Mouse (Mus musculus) kidney, postnatal 10 days (tissue): Measurements from ENCODE around the gene Ccn1.
A peak's percentile ranks its signal among the peaks of the same experiment; 100 is the strongest.

ENCODE experiments used
- DNase-seq: peaks from one replicate; pipeline ENCODE4 v3.0.0; 2021; ENCODE audit warnings: mixed read lengths

Ccn1 gene

DNA sequence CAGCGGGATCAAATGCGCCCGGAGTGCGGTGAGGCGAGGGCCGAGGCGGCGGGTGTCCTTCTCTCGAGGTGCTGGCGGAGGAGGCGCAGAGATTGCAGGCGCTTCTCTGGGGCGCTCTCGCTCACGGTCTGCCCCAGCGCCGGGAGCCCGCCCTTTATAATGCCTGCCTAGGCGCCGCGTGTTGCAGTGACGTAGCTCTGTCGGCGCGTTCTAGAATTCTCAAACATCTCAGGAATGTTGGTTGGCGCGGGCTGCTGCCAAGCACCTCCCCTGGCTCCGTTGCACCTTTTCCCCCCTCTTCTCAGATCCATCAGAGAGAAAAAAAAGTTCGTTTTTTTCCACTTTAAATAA, at the start of gene Ccn1:
Gene Ccn1, minus strand, starts transcription at position 130 of the 351 bp plus-strand sequence.
- DNase-seq: peak; percentile 94

DNA sequence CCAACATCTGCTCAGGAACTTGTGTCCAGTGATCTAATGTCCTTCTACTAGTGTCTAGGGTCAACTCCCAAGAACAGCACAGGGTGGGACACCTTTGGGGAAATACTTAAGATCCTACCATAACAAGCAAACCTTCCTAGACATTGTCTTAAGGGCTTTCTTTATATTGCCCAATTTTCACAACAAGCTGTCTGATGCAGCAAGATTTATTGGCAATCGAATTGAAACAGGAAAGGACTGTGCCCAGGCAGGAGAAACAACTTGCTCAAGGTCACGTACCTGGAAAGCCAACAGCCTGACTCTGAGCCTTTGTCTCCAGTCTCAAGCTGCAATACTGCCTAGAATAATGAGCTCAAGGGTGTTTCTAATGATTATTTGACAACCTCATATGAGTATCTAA, 43.6 kb upstream of the Ccn1 start:
- DNase-seq: no peak

DNA sequence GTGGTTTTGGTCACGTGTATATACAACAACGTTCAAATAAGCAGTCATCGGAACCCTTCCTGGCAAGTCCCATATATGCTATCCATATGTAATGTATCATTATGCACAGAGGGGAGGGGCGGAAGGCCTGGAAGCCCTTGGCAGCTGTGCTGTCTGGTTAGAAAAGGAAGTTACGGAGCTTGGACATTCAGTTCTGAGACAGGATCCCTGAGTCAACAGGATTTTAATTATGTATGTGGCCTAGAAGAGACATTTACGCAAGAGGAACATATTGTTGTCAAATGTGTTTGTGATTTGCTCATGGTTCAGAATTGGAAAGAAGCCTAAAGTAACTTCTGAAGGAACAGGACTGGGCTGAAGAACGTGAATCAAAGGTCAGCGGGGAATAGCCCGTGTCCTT, 42.3 kb upstream of the Ccn1 start:
- DNase-seq: peak; percentile 33

DNA sequence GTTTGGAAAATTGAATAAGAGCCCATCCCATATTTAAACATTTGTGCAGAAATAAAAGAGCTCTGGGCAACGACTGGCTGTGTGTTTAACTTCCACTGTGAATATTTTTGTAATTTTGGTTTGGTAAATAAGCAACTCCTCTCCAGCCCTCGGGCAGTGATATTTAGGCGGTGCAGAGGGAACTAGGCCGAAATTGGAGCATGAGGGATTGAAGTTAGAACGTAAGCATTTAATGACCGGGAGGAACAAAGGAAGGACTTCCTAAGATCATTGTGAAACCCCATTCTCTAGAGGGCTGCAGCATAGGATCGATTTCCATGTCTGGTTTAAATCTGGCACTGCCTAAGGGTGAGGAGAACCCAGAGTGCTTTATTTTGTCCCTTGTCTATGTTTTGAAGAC, 41.6 kb upstream of the Ccn1 start:
- DNase-seq: no peak

DNA sequence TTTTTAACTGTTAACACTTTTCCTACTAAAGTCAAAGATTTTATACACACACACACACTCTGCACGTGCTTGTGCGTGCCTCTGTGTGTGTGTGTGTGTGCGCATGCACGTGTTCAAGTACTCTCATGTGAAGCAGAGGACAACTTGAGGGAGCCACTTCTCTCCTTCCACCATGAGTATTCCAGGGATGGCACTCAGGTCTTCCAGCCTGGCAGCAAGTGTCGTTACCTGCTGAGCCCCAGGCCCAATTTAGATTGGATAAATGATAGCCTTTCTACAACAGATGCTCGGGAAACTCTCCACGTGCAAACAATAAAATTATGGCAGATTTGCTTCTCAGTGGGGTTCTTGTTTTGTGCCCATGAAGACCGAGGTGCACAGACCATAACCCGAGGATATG, 39.5 kb upstream of the Ccn1 start:
- DNase-seq: no peak

DNA sequence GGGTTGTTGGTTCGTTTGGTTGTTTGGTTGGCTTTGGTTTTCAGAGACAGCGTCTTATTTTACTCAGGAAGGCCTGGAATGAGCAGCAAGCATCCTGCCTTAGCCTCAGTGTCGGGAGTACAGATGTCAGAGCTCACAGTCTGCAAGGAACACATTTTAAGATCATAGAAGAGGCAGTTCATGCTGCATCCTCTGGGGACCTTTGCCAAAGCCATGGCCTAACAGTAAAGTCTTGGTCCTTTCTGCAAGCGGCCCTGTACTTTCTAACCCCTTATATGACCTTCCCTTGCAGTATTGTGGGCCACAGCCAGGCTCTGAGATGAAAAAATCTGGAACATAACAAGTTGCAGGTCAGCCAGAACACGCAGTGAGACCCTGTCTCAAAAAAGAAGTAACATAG, 38.1 kb upstream of the Ccn1 start:
- DNase-seq: peak; percentile 49

DNA sequence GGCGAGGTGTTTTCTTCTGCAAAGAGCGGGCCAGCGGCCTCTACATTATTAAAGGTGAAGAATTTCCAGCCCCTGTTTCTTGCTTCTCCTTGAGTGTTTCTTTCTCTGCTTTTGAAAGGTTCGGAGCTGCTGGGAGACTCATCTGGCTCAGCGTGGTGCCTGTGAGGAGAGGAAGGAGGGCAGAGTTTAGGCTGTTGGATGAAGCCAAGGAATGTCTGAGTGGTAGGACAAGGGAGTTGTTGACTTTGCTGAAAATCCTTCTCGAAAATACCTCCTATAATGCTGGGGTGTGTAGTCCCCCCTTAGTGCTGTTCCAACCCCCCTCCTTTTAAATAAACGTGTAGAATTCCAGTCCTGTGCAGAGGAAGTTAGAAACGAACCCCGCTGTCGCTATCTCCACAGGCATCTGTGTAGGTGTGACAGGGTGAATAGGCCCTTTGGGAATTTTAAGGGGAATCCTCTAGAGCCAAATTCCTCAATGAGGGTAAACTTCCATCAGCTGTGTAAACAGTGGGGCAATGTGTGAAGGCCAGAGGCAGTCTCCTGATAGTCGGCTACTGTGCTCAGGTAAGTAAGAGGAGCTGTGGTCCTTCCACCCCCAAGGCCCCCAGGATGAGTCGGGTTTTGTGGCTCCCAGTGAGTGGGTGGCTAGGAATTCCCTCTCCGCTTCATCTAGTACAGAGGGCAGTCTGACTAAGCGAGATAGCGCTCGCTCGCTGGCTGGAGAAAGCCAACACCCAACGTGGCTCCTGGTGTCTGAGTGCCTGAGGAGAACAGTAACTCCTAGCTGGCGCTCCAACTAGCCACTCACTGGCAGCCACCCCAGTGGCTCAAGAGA, 35.0 kb upstream of the Ccn1 start:
- DNase-seq: peak; percentile 18

DNA sequence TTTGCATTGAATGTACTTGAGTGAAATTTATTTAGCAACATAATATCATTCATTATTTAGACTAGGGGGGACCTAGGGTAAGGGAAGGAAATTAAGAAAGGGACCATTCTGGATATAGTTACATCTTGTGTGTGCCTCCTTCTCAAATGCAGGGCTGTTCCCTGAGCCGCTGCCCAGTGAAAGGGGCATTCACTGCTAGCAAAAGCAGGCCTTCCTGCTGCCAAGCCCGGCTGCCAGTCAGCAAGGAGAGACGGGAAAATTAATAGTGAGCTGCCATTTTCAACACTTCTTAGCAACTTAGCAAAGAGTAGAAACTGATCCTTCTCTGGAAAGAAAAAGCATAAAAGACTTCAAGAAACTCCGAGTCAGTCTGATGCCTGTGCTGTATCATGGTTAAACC, 34.4 kb upstream of the Ccn1 start:
- DNase-seq: no peak

DNA sequence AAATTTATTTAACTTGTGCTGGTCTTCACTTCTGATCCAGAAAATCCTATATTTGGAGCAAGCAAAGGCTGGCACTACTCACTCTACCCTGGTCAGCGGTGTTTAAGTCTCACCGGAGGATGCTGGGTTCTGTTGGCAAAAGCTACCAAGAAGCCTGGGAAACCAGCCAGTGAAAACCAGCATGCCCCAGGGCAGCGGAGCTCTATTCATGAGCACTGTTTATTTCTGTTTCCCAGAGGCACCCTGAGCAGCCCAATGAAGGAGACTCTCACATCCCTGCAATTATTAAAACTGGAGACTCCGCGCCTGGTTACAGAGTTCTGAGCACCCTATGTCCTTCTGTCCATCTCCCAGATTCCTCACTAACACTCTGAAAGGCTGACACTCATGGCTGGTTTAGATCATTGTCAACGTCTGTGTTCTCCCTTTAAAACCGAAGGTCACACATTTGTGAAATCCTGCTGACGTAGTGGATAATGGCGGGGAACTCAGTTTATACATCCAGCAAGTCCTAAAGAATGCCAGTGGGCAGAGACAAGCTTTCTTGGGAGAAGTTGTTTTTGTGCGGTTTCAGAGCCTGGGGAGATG, 31.7 kb upstream of the Ccn1 start:
- peak; percentile 38 for DNase-seq

DNA sequence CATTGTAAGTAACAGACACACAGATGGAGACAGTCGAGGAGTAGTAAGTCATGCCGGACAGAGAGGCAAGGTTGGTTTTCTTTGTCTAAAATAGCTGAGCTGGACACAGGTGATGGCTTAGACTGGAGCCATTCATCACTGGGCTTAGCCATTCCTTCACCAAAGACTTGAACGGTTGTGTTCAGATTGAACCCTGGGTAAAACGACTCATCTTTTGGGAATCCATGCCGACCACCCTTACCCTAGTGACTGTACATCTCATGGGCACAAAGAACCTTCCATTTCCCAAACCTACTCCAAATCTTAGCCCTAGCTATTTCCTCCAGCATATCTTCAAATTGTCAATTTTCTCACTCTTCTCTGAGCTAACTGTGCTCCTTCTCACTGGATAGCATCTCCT, 30.9 kb upstream of the Ccn1 start:
- no peak for DNase-seq

DNA sequence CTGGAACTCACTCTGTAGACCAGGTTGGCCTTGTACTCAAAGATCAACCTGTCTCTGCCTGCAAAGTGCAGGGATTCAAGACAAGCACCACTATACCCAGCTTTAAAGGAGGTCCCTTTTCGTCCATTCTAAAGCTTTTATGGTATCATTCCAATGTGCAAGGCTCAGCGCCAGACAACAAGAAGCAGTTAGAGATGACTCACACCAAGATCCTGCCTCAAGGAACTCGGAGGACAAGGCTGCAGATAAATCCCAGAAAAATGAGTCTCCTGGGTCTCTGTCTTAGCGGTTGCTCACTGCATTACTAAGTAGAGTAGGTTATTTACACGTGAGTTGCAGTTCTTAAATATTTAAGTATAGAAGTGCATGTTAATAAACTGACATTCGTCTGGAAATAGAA, 26.4 kb upstream of the Ccn1 start:
- no peak for DNase-seq

DNA sequence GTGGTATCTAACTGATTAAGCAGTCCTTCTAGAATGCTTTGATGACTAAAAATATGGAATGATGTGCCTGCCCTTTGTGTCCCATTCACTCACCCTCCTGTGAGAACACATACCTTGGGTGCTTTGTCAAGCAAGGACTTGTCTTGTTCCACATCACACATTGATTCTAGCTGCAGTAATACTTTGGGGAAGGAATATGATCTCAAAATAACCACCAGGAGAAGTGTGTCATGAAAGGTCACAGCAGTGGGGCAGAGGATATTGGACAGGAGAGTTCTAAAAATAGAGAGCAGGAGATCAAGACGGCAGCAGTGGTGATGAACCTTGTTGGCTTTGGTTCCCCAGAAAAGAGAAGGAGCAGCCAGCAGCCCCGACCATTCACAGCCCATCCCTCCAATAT, 25.0 kb upstream of the Ccn1 start:
- no peak for DNase-seq

DNA sequence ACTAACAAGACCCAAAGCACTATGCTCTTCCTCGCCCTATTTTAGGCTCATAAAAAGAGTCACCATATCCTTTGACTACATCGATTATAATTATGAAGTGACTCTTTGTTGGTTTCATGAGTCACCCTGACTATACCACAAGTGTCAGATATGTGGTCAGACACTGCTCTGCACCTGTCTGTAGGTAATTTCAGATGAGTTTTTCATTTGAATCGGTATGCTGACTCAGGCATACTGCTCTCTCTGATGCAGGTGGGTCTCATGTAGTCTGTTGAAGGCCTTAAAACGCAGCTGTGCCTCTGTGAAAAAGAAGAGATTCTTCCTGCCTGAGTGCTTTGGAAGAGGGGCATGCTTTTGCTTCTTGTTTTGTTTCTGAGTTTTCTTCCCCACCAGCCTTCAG, 16.6 kb upstream of the Ccn1 start:
- no peak for DNase-seq

DNA sequence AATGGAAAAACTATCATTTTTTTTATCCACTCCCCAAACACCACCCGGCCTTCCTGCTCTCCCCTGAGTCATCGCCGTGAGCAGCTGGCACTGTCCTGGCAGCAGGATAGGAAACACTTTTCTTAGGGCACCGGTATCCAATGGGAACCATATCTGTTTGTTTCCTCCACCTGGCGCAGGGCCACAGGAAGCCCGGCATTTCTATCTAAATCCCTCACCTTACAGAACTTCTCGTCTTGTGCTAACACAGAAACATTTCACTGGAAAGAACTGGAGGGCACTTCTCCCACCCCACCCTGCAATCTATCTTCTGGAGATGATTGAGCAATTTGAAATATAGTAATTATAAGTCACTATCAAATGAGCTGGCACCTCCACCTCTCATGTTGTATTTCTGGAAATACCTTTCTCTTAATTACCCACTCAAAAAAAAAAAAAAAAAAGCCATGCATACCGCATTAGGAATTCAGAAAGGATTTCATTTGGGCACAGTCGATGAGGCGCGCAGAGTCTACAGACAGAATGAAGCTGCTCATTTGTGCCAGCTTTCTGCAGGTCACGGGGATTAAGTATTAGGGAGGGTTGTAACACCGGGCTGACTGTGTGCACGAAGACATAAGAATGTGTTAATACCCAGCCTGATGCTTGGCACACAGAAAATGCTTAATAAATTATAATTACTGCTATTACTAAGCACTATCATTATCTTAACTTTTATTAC, 7.4 kb upstream of the Ccn1 start:
- peak; percentile 37 for DNase-seq

DNA sequence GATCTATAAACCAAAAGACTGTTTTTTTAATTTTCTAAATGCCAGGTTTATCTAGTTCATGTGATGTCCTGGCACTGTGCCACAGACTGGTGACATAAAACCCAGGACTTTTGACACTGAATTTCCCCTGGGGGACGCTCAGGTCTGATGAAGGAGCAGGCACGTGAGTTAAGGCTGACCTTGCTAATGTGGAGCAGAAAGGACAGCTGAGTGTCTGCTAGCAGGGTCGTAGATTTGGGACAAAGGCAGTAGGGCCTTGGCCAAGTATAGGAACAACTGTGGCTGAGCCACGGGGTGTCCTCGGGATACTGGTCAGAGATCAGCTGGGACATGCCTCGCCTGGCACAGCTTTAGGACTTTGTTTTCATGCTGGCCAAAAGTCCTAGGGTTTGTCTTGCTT, 5.2 kb upstream of the Ccn1 start:
- no peak for DNase-seq

DNA sequence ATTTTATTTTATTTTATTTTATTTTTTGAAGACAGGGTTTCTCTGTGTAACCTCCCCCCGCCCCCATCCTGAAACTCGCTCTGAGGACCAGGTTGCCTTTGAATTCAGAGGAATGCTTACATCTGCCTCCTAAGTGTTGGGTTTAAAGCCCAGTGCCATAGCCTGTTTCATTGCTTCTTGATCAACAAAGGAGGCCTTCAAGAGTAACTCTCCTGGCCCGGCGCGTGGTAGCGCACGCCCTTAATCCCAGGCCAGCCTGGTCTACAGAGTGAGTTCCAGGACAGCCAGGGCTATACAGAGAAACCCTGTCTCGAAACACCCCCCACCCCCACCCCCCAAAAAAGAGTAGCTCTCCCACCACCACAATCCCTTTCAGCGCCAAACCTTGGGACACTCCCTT, 4.2 kb upstream of the Ccn1 start:
- no peak for DNase-seq

DNA sequence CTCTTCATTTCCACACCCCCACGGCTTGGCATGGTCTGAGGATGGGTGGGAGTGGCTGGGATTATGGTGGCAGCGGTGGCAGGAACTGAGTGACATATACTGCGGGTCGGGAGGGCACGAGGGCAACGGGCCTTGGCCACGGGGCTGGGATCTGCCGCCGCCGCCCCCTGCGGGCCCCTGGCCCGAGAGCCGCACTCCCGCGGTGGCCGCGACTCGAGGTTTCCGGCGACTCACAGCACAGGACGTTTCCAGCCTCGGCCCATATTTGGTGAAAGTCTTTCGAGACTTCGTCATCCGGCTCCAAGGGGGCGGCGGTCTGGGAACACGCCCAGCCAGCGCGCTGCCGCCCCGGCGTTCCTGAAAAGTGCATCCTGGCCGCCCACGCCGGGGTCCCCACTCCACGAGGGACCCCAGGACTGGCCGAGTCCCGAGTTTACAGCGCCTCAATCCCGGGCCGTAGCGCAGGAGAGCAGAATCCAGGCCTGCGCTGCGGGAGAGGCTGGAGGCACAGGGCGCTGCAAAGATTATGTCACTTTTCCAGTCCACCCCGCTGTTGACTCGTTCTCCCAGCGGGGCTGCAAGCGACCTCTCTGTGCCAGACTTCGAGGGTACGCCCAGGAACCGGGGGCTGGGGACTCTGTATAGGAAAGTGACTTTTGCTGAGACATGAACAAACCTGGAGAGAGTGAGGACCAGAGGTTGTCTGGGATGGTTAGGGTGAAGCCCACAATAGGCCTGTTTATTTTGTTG, 3.6 kb upstream of the Ccn1 start:
- DNase-seq: peak; percentile 91

DNA sequence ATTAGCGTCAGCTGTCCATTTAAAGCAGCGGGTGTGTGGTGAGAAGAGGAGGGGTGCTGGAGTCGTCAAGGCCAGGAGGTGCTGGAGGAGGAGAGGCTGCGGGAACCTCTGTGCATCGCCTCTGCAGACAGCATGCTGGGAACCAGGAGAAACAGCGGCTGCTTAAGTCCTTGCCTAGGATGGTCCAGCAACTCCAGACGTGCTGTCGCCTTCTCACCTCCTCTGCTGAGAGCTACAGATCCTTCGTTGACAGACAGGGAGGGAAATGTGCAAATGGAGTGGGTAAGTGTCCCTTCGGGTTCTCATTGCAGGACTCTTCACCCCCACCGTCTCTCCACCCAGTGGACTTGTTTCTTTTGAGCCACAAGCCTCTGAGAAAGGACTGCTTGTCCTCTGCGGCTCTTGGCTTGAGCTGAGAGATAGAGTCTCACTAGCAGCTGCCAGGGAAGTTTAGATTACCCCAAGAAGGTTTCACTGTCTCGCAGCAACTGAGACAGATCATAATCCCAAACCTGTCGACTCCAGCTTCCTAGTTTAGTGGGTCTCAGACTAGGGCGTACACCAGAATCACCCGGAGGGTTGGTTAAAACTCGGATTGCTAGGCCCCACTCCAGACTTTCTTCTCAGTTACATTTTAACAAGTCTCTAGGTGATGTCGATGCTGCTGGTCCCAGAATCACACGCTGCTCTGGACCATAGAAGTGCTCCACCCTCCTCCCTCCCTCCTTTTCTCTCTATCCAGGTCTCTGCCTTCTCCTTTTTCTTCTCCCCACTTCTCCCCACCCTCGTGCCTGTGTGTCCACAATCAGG, 2.7 kb upstream of the Ccn1 start:
- DNase-seq: peak; percentile 57

DNA sequence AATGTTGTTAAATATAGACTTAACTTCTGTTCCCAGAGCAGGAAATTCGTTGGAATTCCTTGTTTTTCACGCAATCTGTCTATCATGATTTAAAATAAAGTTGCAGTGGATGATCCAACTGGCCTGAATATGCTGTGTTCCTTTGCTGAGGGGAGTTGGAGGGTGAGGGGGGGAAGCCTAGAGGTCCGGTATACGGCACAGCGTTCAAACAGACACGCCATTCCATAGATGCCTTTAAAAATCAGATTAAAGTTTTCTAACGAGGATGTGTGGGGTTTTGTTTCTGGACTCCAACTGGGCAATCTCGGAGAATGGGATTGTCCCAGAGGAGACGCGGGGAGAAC, 2.2 kb upstream of the Ccn1 start:
- no peak for DNase-seq

DNA sequence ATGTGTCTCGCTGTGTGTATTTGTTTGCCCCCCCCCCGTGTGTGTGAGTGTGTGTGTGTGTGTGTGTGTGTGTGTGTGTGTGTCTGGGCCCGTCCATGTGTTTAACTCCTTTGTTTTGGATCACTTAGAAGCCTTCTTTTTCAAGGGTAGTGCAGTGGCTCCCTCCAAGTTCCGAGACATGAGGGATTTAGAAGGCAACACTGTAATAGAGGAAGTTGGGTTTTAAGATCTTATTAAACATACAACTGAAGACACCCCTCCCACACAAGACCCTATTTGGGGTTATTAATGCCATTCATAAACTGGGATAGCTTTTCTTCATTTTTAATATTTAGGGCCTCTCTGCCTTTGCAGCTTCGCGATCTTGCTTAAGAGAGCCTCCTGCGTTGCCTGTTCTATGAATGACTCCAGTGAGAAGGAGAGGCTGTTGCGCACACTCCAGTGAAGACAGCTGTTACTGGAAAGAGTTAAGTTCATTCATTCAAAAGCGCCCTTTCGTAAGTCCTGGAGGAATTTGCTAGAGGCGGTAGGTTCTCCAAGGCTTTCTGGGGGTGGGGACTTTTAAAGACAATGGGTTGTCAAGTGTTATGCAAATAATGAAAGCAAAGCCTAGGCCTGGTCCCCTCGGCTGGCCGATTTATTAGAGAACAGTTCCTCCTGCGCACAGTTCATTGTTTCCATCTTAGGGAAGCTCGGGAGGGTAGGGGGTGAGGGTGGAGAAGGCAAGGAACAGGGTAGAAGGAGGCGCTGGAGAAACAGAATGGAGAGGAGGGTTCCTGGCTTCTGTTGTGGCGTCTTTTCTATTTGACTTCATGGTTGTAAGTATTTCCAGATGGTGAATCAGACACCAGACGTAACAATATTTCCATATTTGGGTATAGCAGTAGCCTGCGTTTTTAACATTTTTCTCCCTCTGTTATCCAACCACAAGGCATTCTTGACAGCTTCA, 1.5 kb upstream of the Ccn1 start:
- peak; percentile 53 for DNase-seq

DNA sequence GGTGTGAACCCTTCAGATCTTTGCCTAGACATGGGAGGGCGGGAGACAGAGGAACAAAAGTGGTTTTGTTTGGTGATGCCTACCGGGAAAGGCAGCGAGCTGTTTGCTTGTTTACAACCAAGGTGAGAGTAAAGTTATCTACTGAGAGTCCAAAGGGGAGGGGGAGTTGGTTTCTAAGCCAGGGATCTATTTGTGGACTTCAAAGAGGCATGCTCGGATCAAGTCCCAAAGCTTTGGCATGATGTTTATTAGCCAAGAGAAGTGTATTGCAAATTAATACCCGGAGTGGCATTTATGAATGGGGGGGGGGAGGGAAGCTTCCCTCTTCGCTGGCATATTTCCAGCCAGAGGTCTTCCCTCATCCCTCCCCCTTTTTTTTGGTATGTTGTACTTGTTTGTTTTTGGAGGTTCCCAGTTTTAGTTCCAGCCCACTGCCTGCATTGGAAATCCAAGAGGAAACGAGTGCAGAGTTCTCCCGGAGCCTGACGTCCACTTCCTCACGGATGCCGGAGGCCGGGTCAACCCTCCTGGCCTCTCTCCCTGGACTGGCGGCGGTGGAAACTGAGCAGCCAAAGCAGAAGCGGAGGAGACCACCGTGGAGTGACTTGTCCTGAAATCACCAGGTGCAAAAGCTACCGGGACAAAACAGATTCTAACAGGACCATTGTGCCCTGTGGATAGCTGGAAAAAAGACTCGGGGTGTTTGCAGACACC, 674 bp upstream of the Ccn1 start:
- peak; percentile 87 for DNase-seq
